Mouse (Mus musculus): ENCODE results near the gene Ints5.

DNA sequence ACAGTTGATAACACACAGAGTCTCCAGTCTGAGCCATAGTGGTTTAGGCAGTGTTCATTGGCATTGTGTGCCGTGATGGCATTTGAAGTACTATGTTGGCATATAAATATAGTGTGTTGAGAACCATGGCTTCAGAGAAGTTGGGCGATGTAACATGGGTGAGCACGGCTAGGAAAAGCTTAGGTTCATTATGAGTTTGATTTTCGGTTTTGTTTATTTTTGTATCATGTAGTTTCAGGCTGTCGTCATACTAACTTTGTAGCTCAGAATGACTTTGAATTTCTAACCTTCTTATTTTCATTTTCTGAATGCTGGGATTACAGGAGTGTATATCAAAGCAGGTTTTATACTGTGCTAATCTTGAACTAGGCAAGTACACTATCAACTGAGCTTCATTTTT lies 10.6 kb downstream of the Ints5 start:
- TF ChIP-seq CTCF (IDR thresholded peaks at IDR 0.05) (no peak), EP300 (IDR thresholded peaks at IDR 0.05) (no peak)
